Mouse (Mus musculus): ENCODE data around the gene Tfb1m. TPM values are rescaled to one million over a fixed set of nuclear protein-coding genes. Genes with fewer than 3 reads are reported as not detected.

The Tfb1m gene
- polyA plus RNA-seq, 1 experiment from 2014 or later, result 16.2 TPM

- no peaks in the 10 kb centered on the region for H3K27me3 ChIP-seq (replicated peaks)
- ATAC-seq (ENCODE audit: insufficient read depth, low FRiP score, low read depth), result no peak
- H3K4me2 ChIP-seq, result no peak overlapping the region
- H3K9ac ChIP-seq, result no peak overlapping the region
- no peaks in the 10 kb centered on the region for H3K36me3 ChIP-seq
- no peaks in the 10 kb centered on the region for H3K4me1 ChIP-seq
- H3K9me3 ChIP-seq, result no peaks in the 10 kb centered on the region
- no peak overlapping the region for H3K4me3 ChIP-seq (replicated peaks)
- 73% methylated on average over 12 of the region's 12 CpGs for WGBS
- no peak overlapping the region for H3K27ac ChIP-seq
Observed at GRCm38 (mm10) chr17:3487721-3488601, 69.6 kb downstream of the Tfb1m start.

- H3K4me3 ChIP-seq (replicated peaks), result no peak overlapping the region
- no peak for ATAC-seq (ENCODE audit: insufficient read depth, low FRiP score, low read depth)
- H3K27me3 ChIP-seq (replicated peaks), result no peaks in the 10 kb centered on the region
- no peak overlapping the region for H3K9ac ChIP-seq
- H3K27ac ChIP-seq, result no peak overlapping the region
- H3K36me3 ChIP-seq, result no peaks in the 10 kb centered on the region
- H3K4me1 ChIP-seq, result no peaks in the 10 kb centered on the region
- H3K4me2 ChIP-seq, result no peak overlapping the region
- 88% methylated on average over 4 of the region's 4 CpGs for WGBS
- no peaks in the 10 kb centered on the region for H3K9me3 ChIP-seq
Observed at GRCm38 (mm10) chr17:3487211-3487610, 70.4 kb downstream of the Tfb1m start.

GRCm38 (mm10) chr17:3485851-3486250, 71.7 kb downstream of the Tfb1m start:
- Histone ChIP-seq H3K4me3 (replicated peaks) (no peak overlapping the region), H3K36me3 (no peaks in the 10 kb centered on the region), H3K9me3 (no peaks in the 10 kb centered on the region), H3K27ac (no peak overlapping the region), H3K4me2 (no peak overlapping the region), H3K9ac (no peak overlapping the region), H3K4me1 (no peaks in the 10 kb centered on the region), H3K27me3 (replicated peaks) (no peaks in the 10 kb centered on the region)
- no peak for ATAC-seq (ENCODE audit: insufficient read depth, low FRiP score, low read depth)
- 72% methylated on average over 7 of the region's 7 CpGs for WGBS

GRCm38 (mm10) chr17:3483091-3483490, 74.5 kb downstream of the Tfb1m start:
- ATAC-seq (ENCODE audit: insufficient read depth, low FRiP score, low read depth), result no peak
- WGBS, result 86% methylated on average over 8 of the region's 8 CpGs

DNA sequence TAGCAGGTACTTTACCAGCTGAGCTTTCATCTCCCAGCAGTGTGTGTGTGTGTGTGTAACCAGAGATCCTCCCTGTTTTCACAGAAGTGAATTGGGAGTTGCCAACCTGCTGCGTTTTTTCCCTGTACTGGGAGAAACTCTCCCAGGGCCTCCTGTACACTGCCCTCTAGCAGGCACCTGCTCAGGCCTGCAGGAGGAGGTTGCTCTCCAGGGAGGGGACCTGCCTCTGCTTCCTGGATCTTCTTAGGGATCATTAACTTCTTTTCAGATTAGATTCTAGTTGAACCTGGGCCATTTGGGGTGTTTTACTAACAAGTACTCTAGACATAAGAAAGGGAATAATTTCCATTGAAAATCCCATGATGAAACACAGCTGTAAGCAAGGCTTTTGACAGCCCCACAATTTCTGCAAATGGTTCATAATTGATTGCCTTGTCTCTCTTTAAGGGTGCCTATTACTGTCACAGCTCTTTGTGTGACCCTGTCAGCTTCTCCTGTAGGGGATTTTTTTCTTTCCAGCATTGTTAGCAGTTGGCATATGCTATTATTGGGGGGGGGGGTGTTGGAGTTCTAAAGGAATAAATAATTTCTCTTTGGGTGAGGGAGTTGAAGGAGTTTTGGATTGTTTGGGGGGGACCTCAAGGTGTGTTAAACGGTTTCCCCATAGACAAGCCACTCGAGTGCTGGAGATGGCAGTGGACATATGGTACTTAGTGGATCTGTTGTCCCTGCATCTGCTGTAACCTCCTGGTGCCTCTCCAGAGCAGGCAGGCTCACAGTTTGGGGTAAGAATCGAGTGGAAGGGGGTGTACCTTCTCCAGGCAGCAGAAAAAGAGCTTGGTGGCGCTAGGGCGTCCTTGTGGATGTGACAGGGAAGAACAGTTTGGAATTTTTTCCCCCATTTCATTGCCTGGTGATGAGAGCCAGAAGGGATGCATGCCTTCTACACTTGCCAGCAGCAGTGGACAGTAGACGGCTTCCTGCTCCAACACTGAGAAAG, 75.7 kb downstream of the Tfb1m start:
- Histone ChIP-seq H3K4me2 (no peak overlapping the region), H3K4me3 (replicated peaks) (no peak overlapping the region), H3K9me3 (no peaks in the 10 kb centered on the region), H3K27ac (no peak overlapping the region), H3K4me1 (no peaks in the 10 kb centered on the region), H3K9ac (no peak overlapping the region), H3K27me3 (replicated peaks) (no peaks in the 10 kb centered on the region), H3K36me3 (no peaks in the 10 kb centered on the region)
- ATAC-seq (ENCODE audit: insufficient read depth, low FRiP score, low read depth), result no peak
- 56% methylated on average over 7 of the region's 7 CpGs for WGBS

More at GRCm38 (mm10) chr17:3483091-3483490, 74.5 kb downstream of the Tfb1m start:
- H3K9me3 ChIP-seq, result no peaks in the 10 kb centered on the region
- H3K4me1 ChIP-seq, result no peaks in the 10 kb centered on the region
- H3K4me2 ChIP-seq, result no peak overlapping the region
- no peak overlapping the region for H3K27ac ChIP-seq
- no peaks in the 10 kb centered on the region for H3K27me3 ChIP-seq (replicated peaks)
- H3K9ac ChIP-seq, result no peak overlapping the region
- no peak overlapping the region for H3K4me3 ChIP-seq (replicated peaks)
- H3K36me3 ChIP-seq, result no peaks in the 10 kb centered on the region

DNA sequence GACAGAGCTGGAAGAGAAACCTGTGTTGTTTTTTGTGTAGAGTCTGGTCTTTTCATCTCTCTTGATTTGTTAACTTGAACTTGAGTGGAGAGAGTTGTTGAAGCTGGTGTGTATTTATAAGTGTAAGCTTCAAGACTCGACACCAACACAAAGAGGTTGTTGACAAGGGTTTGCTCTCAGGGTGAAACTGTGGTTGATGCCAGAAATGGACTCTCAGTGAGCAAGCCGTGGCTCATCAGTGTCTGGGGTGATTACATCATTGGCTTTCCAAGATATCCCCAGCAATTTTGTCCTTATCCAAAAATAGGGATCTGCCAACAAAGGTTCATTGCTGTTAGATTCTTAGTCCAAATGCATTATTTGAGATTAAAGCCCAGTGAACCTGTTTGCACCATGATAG, 81.0 kb downstream of the Tfb1m start:
- Histone ChIP-seq H3K9me3 (no peaks in the 10 kb centered on the region), H3K36me3 (no peaks in the 10 kb centered on the region), H3K27me3 (replicated peaks) (no peaks in the 10 kb centered on the region), H3K4me3 (replicated peaks) (no peak overlapping the region), H3K4me1 (no peaks in the 10 kb centered on the region), H3K27ac (no peak overlapping the region), H3K4me2 (no peak overlapping the region), H3K9ac (no peak overlapping the region)
- ATAC-seq (ENCODE audit: insufficient read depth, low FRiP score, low read depth), result no peak
- WGBS, result 70% methylated on average over 2 of the region's 2 CpGs

- H3K27ac ChIP-seq, result no peak overlapping the region
Observed at GRCm38 (mm10) chr17:3472018-3472417, 85.6 kb downstream of the Tfb1m start.

More at GRCm38 (mm10) chr17:3472018-3472417, 85.6 kb downstream of the Tfb1m start:
- WGBS, result 90% methylated on average over 6 of the region's 6 CpGs
- Histone ChIP-seq H3K4me1 (no peaks in the 10 kb centered on the region), H3K27me3 (replicated peaks) (no peaks in the 10 kb centered on the region), H3K9ac (no peak overlapping the region), H3K4me3 (replicated peaks) (no peak overlapping the region), H3K9me3 (no peaks in the 10 kb centered on the region), H3K36me3 (no peaks in the 10 kb centered on the region), H3K4me2 (no peak overlapping the region)
- ATAC-seq (ENCODE audit: insufficient read depth, low FRiP score, low read depth), result no peak

Other genes with a start within 250 kb of the Tfb1m start
- 4.0 TPM in 2 replicates for gene Tiam2, start 231.2 kb downstream of the Tfb1m start, polyA plus RNA-seq (2015; fragmentation: Nextera tagmentation; extraction: Ambion mirVana)
- 0.22 TPM in 1 of 2 replicates, not detected in the other for gene Cldn20, start 25.2 kb downstream of the Tfb1m start, polyA plus RNA-seq (2015; fragmentation: Nextera tagmentation; extraction: Ambion mirVana)
- not detected in 2 replicates for gene Nox3, start 138.5 kb upstream of the Tfb1m start, polyA plus RNA-seq (2015; fragmentation: Nextera tagmentation; extraction: Ambion mirVana)